8 mouse cellular contexts compared by ENCODE assay signal in the genomic region with DNA sequence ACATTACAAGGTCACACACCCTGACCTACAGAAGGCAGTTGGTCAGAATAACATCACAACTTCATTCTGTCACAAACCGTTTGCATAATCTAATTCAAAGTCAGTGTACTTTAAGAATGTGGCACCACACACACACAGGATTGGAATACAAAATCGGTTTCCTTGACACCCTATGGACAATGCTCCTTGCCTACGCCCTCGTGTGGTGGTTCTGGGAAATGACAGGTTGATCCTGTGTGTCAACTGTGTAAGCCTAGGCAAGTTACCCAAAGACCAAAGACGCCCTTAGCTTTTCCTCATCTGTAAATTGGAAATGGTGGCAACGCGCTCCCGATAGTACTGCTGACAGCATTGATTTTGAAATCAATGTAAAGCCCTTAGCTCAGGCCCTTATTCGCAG. TPM values are rescaled to one million over a fixed set of nuclear protein-coding genes. Genes with fewer than 3 reads are reported as not detected.
DNase-seq lines count a peak whose midpoint lies in the region; ATAC-seq and TF ChIP-seq lines count a peak whose summit lies in the region.

No protein-coding gene starts in this region.

- no peak for TF ChIP-seq POLR2A in bone marrow, adult 2 months (IDR thresholded peaks at IDR 0.05; ENCODE audit: borderline replicate concordance, control insufficient read depth, low read depth, low read length)

- no peak overlapping the region for H3K27ac ChIP-seq in bone marrow, adult 2 months (ENCODE audit: control insufficient read depth, insufficient read depth, low read depth, low read length, poor library complexity)
- no peak overlapping the region for H3K27ac ChIP-seq in forebrain, embryonic 14.5 days (ENCODE audit: low read depth, low read length)

- H3K36me3 ChIP-seq in forebrain, embryonic 14.5 days (ENCODE audit: control insufficient read depth, insufficient read depth, low read length): no peaks in the 10 kb centered on the region

- no peak overlapping the region for H3K4me2 ChIP-seq in forebrain, embryonic 14.5 days (ENCODE audit: low read length)

- TF ChIP-seq CTCF in bone marrow, adult 2 months (IDR thresholded peaks at IDR 0.05; ENCODE audit: control insufficient read depth, insufficient read depth, low read length): 0 out of 2 replicates have a peak, but pooled peaks have one; percentile 23

- H3K9ac ChIP-seq in forebrain, embryonic 14.5 days (ENCODE audit: low read length): no peak overlapping the region

- DNase-seq in ovary, postnatal 14 days (ENCODE audit: low spot score): peak; percentile 4
- DNase-seq in ovary, adult 18-20 months (ENCODE audit: low spot score): no peak
- DNase-seq in forebrain, embryonic 14.5 days (ENCODE audit: low spot score): peak; percentile 68
- peak; percentile 56 to 67 for DNase-seq in layer of hippocampus, postnatal 10 days (ENCODE audit: low spot score in 2 of 2)
- peak; percentile 61 for DNase-seq in mesoderm, embryonic 11.5 days (ENCODE audit: low read depth, low spot score)
- no peak for DNase-seq in yolk sac, embryonic 10.5 days (ENCODE audit: low spot score)

- WGBS in bone marrow, adult 2 months: 41% methylated on average over 9 of the region's 9 CpGs
- WGBS in forebrain, embryonic 14.5 days: 32% methylated on average over 9 of the region's 9 CpGs

- ATAC-seq in forebrain, embryonic 14.5 days: peak; percentile 45; the same call in 1 of the 2 replicates
- ATAC-seq in monocyte, adult 5-6 weeks (replicated peaks; ENCODE audit: insufficient number of reproducible peaks, low FRiP score, low TSS enrichment, poor library complexity, severe bottlenecking): no peak

- H3K4me1 ChIP-seq in bone marrow, adult 2 months (ENCODE audit: control insufficient read depth, insufficient read depth, low read length): no peaks in the 10 kb centered on the region; the same call in 1 of the 2 replicates
- H3K4me1 ChIP-seq in forebrain, embryonic 14.5 days (ENCODE audit: control insufficient read depth, insufficient read depth, low read length): peaks cover 7% of the 10 kb centered on the region; the same call in 1 of the 2 replicates

- H3K27me3 ChIP-seq in forebrain, embryonic 14.5 days (replicated peaks; ENCODE audit: control insufficient read depth, insufficient read depth, low read length): no peaks in the 10 kb centered on the region

- H3K4me3 ChIP-seq in bone marrow, adult 2 months (replicated peaks; ENCODE audit: control insufficient read depth, low read depth, low read length): no peak overlapping the region
- H3K4me3 ChIP-seq in forebrain, embryonic 14.5 days (ENCODE audit: low read depth, low read length): no peak overlapping the region

- H3K9me3 ChIP-seq in forebrain, embryonic 14.5 days (replicated peaks; ENCODE audit: control insufficient read depth, low read length): no peaks in the 10 kb centered on the region

RNA-seq across cellular contexts. Expression of gene Atoh1, which starts 45.0 kb away (rescaled TPM):
- not detected in 2 replicates for polyA plus RNA-seq in bone marrow, adult 2 months (2011; ENCODE audit: insufficient read depth, insufficient read length, low replicate concordance, missing spikeins)
- 0.23 TPM in 1 of 2 replicates, not detected in the other for polyA plus RNA-seq in forebrain, embryonic 14.5 days (2014; fragmentation: Nextera tagmentation; extraction: Ambion mirVana)
- total RNA-seq in layer of hippocampus, postnatal 10 days (2021): not detected
- not detected in 3 replicates for total RNA-seq in monocyte, adult 5-6 weeks (2017)

Comparison
In these comparisons a context has a peak if more than half of its experiments do, and no peak if none do; other contexts are left out.
1. DNase-seq: peak in ovary, postnatal 14 days (single experiment), forebrain, embryonic 14.5 days (single experiment), layer of hippocampus, postnatal 10 days (2 of 2) and mesoderm, embryonic 11.5 days (single experiment); none in ovary, adult 18-20 months (single experiment) and yolk sac, embryonic 10.5 days (single experiment).